Mouse (Mus musculus) thymus, postnatal 10 days (tissue): ENCODE results near the gene Abca4.

Source experiments
- DNase-seq, 2 experiments: peaks; one replicate each; pipeline ENCODE4 v3.0.0; 2021; ENCODE audit warnings: low spot score in 2 of 2

The Abca4 gene

DNA sequence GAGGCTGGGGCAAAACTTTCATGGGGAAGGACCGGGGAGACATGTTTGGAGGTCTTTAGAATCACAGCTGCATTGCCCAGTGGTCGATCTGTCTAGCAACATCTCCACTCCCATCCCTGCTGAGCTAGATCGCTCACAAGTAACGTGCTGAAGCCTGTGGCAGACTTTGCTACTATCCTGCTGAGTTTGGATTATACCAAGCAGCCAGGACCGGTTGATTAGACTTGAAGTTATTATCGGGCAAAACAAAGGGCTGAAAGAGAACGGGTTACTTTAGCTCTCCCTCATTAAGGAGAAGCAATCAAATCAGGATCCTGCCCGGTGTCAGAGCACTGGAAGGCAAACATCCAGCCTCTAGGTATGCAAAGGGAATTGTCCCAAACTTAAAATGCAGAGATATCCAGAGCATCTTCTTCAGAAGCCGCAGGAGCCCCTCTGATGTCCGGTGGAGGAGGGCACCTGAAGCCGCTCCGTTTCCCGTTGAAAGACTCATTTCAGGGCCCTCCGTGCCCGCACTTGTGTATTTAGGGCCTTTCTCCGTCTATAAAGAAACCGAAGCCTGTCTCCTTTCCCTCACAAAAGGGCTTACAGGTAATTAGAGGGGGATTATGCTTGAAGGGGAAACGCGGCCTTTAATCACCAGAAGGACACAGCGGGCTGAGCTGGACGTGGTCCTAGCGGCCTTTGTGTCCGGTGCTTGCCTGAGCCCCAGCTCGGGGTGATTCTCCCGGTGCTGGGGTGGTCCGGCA, at the start of gene Abca4:
Gene Abca4, plus strand, starts transcription at position 645 of the 749 bp plus-strand sequence.
- DNase-seq, result no peak

- DNase-seq, result no peak
Measured at GRCm38 (mm10) chr3:121995125-121995524, 49.1 kb upstream of the Abca4 start.

- no peak for DNase-seq
Measured at GRCm38 (mm10) chr3:121999934-122000333, 44.3 kb upstream of the Abca4 start.

- no peak for DNase-seq
Measured at GRCm38 (mm10) chr3:122001568-122001967, 42.7 kb upstream of the Abca4 start.

DNA sequence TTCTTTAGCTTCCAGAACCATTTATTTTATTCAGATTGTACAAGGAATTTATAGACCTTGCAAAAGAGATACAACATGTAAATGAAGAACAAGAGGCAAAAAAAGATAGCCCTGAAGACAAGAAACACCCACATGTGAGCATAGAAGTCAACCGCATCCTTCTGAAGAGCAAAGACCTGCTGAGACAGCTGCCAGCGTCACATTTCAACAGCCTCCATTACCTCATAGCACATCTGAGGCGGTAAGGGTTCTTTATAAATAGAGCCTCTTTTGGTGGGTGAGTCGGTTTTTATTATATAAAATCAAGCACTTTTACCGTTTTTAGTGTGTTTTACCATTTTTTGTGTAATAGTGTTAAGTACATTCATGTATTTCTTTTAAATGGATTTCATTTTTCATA, 34.4 kb upstream of the Abca4 start:
- no peak for DNase-seq

- no peak for DNase-seq
Measured at GRCm38 (mm10) chr3:122010292-122010691, 34.0 kb upstream of the Abca4 start.

DNA sequence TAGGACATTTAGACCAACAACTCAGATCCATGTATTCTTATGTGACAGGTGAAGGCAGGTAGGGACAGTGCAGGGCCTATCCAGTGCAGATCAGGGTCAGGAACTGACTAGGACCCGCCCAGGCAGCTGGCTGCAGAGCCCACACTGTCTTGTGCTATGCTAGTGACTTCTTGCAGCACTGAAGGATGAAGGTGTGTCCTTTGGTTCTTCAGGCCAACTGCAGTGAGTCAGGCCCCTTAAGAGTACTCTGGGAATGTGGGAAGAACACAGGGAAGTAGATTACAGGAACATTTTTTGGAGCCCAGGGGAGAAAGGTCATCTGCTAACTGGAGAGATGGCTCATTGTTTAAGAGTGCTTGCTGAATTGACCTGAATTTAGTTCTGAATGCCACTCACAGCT, 31.8 kb upstream of the Abca4 start:
- DNase-seq, result no peak

DNA sequence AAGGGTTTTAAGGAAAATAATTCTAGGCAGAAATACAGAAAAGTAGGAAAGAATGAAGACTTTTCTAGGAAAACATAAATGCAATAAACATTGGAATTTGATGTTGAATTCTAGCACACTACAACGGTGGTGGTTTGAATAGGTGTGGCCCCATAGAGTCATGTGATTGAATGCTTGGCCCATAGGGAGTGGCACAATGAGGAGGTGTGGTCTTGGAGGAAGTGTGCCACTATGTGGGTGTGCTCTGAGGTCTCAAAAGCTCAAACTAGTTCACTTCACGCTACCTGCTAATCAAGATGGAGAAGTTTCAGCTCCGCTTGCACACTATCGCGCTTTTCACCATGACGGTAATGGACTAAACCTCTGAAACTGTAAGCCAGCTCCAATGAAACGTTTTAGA, 25.8 kb upstream of the Abca4 start:
- DNase-seq, result no peak

- no peak for DNase-seq
Measured at GRCm38 (mm10) chr3:122019159-122019558, 25.1 kb upstream of the Abca4 start.

GRCm38 (mm10) chr3:122021029-122021652, 23.1 kb upstream of the Abca4 start:
- DNase-seq, result no peak

GRCm38 (mm10) chr3:122022355-122022754, 21.9 kb upstream of the Abca4 start:
- DNase-seq, result no peak

- DNase-seq, result no peak
Measured at GRCm38 (mm10) chr3:122026676-122027075, 17.6 kb upstream of the Abca4 start.

DNA sequence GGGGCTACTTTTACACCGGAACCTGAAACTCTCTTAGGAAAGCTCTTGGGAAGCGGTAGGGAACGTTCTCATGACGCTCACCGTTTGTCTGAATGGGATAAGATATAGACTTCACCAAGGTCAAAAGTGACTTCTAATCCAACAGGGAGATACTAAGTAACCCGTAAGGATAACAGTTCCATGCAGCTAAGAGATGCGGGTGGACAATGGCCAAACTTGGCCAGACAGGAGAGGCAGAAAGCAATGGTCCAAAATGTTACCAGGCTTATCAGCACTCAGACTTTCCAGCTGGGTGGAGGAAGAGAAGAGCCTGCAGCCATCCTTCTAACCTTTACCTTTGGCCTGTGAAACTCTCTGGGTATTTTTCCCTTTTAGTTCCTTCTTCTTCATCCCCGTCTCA, 16.5 kb upstream of the Abca4 start:
- DNase-seq, result no peak

GRCm38 (mm10) chr3:122033248-122033837, 10.9 kb upstream of the Abca4 start:
- no peak for DNase-seq

- DNase-seq, result no peak
Measured at GRCm38 (mm10) chr3:122034240-122034639, 10.0 kb upstream of the Abca4 start.

DNA sequence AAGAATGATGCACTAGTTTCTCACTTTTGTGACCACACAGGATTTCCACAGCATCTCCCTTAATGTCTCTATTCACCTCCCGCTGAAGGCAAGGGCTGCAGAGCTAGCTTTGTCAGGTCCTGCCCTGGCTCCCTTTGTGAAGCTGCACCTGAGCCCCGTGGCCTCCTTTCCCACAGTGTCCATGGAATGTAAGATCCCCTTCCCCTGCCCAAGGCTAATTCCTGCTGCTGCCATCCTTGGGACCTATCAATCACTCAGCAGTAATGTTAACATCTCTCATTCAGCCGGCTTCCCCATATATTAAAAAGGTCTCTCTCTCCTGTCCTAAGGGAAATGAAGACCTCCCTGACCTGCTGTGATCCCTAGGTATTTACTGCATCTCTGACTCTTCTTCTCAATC, 9.2 kb upstream of the Abca4 start:
- no peak for DNase-seq

DNA sequence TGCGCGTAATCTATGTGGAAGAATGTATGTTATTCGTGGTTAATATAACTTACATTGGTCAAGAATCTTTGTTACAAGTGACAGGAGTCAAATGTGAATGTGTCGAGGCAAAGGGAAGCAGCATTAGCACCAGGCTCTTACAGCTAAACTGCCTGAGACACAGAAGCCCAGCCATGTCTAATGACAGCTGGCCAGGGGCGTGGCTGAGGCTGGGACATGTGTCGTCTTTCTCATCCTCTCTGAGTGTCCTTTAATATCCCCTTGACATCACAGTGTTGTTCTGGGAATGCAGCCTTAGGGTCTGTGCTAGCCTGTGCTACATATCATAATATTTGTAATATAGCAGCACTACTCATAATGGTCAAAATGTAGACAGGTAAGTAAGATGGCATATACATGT, 3.7 kb upstream of the Abca4 start:
- DNase-seq, result no peak

- DNase-seq, result no peak
Measured at GRCm38 (mm10) chr3:122043102-122043501, 1.1 kb upstream of the Abca4 start.

DNA sequence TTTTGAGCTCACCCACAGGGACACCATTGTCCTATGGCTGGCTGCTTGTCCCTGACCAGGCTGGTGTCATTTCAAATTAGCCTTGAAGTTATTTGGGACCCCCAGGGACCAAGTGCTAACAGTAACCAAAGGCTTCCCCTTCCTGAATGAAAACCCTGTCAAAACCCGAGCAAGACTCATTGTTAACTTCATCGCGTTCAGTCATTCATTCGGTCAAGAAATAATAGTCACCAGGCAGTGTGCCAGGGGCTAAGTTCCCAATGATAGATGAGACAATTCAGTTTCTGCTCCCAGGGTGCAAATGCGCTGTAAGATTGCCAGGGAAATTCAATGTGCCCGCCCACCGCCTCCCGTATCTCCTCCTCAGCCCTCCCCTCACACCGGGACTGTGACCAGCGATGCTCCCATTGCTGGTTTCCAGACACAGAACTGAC, 2.0 kb downstream of the Abca4 start:
- no peak for DNase-seq

- DNase-seq, result no peak
Measured at GRCm38 (mm10) chr3:122047402-122047801, 3.2 kb downstream of the Abca4 start.

DNA sequence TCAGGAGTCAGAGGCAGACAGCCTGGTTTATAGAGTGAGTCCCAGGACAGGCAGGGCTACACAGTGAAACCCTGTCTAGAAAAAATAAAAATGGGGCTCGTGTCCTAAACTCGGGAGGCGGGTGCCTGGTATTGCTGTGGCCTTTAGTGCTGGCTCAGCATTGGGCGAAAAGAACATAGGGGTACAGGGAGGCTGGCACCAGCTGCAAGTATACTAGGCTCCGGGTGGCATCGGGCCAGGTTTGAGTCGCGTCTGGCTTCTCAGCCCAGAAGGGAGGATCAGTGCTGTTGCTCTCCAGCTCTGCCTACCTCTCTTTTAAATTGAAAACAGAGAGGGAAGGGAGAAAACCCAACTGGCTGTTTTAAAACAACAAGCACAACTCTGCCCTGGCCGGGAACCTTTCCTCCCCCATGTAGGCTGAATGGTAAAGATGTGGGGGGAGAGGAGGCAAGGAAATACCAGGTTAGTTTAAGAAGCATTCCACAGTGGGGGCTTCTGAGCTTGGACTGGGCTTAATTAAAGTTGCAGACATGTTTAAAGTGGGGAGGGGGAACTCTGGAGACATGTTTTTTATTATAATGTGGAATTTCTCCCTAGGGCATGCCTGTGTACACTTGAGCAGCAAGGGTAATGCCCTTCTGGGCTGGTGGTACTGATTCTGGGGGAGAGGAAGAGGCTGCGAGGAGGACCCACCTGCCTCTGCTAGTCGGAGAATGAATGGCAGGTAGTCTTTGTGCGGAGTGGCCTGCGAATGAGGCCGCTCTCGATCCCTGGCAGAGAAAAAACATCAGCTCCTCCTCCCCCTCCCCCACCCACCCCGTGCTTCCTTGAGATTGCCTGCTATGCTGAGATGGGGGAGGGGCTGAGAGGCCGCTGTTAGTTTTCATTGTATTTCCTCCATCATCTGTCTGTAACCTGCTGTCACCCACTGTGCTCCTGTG, 3.9 kb downstream of the Abca4 start:
- DNase-seq, result no peak

- no peak for DNase-seq
Measured at GRCm38 (mm10) chr3:122049158-122049557, 4.9 kb downstream of the Abca4 start.
